Mouse (Mus musculus) NIH3T3 (cell line): ENCODE data around the gene Zfp748.
A peak's percentile ranks its signal among the peaks of the same experiment; 100 is the strongest.

Experiments used
- DNase-seq: peaks from one replicate; pipeline ENCODE4 v3.0.0-alpha.2; 2012; ENCODE audit warnings: low read depth

Gene Zfp748

DNA sequence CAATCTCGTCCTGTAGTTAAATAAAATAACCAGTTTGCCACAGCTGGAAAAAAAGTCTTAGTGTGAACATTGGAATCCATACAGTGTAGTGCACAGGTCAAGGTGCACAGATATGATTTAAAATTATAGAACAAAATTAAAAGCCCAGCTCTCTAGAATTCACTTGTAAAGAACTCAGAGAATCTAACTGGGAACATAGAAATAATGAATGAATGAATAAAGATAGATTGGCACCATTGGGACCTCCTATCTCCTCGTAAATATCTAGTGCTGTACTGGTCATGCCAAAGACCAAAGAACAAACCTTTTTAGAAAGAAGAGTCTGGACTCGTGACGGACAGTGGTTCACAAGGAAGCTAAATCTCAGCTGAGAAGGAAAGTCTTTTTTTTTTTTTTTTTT, at the start of gene Zfp748:
Gene Zfp748, minus strand, starts transcription at position 101 of the 400 bp plus-strand sequence.
- no peak for DNase-seq

DNA sequence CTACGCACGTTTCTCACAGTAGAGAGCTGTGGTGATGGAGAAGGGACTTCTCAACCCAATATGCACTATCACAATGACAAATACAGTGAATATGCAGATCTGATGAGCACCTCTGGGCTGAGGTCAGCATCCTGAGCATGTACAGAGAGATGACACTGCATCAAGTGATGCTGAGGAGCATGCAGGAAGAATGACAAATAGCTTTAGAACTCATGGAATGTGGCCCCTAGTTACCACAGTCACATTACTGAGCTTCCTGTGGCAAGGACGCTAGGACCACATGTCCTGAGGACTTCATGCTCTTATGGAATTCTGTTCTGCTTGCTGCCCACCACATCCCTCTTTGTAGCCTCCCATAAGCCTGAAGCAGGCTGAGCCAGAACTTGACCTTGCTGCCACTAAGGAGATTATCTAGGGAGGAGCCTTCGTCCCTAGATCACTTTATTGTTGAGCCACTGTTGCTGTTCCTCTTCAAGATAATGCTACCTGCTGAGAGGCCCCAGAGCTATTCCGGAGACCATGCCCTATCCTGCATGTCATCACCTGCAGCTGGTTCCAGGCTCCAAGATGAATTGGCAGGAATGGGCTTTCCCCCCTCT, 19.1 kb upstream of the Zfp748 start:
- no peak for DNase-seq

DNA sequence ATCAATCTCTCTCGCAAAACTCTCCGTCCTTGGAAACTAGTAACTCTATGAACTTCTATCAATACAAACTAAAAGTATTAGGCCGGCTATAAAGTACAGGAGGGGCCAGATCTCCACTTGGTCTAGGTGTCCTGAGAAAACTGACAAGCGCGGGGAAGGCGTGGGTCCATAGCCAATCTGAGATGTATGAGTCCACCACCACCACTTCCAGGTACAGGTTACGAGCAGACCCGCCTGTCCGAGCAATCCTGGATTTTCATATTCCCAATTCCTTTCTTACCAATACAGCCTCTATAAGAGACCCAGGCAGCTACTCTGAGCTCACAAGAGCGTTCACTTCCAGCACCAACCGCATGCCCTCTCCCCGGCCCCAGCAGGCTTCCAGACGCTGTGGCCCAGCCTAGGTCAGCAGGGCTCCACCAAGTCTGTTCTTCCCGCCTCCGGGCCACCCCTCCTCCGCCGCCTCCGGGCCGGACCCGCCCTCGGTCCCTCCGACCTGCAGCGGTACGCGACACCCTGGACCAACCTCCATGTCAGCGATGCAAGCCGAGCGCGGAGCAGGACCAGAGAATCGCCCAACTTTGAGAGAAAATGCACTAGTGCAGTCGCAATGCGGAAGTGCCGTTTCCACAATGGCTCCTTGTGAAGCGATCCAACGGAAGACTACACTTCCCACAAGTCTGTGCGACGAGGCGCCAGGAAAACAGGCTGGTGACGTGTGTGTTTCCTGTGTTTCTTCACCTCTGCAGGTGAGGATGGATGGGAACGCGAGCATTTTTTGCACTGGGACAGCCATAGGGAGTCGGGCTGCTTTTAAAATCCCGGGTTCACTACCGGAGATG, 904 bp downstream of the Zfp748 start:
- peak; percentile 87 for DNase-seq

DNA sequence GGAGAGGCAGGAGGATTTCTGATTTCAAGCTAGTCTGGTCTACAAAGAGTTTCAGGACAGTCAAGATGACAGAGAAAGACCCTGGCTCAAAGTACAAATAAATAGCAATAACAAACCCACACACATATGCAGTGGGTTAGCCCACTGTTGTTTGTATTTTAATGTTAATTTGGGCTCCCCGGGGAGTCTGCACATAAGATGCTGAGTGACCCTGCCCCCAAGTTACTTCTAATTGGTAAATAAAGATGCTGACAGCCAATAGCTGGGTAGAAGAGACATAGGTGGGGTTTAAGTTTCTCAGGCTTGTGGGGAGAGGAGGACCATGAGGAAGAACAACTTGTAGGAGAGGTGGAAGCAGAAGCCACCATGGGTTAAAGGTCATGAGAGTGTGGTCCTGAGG, 7.7 kb downstream of the Zfp748 start:
- DNase-seq: no peak

DNA sequence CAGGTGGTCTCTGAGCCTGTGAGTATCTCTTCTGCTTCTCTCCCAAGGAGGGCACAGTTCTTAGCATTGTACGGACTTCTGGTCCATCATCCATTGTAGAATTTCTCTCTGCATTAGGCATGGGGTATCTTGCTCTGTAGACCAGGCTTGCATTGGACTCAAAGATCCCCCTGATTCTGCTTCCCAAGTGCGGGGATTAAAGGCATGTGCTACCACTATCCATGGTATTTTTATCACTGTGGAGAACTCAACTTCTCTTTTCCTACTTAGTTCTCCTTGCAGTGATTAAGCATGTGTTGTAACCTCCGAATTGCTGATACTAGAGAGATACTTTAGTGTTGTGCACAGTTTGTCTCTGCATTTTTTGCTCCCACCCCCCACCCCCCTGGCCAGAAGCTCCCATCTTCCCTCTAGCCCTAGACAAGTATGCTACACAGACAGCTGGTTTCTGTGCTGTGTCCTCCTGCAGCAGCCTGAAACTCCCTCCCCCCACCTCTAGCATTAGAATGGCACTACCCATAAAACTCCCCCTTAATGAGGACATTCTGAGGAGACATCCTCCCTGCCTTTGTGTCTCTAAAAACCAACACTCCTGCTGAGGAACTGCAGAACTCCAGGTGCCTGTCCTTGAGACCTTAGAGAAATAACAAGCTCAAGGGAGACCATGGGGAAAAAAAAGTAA, 26.4 kb downstream of the Zfp748 start:
- no peak for DNase-seq

DNA sequence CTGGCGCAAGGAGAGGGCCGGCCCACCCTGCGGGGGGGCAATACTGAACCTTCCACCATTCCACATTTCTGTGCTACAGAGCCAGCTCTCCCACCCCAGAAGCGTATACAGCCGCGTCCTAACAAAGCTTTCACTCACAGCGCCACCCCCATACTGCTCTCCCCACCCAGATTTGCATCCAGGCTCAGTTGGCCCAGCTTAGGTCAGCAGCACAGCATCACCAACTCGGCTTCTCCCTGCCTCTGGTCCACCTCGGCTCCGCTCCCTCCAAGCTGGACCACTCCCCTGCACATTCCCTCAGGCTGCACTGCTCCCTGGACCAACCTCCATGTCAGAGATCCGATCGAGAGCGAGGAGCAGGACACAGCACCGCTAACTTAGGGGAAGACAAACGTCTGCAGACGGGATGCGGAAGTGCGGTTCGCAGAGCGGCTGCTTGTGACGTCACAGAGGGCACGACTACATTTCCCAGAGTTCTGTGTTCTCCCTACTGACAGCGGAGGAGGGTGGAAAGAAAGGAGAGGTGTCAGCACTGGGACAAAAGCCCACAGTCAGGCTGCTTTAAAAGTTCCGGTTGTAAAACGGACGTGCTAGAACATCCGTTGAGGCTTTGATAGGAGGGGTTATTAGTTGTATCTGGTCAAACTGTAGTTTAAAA, 27.7 kb downstream of the Zfp748 start, which contains the start of the genes Gm26965 and Zfp87:
Gene Gm26965, minus strand, starts transcription at position 399 of the 658 bp plus-strand sequence.
Gene Zfp87, minus strand, starts transcription at position 425 of the 658 bp plus-strand sequence.
- DNase-seq: peak; percentile 94

DNA sequence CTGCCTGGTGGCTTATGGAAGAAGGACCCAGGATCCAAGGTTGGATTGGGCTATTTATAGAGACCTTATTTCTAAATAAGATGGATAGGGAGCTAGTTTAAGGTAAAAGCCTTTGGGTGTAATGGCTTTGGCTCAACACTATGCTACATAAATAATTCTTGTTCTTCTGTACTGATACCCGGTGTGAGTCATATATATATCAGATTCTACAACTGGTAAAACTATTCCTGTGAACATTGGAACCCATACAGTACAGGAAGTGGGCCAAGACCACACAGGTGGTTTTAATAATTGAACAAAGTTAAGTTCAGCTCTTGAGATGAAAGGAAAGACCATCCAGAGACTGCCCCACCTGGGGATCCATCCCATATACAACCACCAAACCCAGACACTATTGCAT, 52.7 kb downstream of the Zfp748 start:
- no peak for DNase-seq

DNA sequence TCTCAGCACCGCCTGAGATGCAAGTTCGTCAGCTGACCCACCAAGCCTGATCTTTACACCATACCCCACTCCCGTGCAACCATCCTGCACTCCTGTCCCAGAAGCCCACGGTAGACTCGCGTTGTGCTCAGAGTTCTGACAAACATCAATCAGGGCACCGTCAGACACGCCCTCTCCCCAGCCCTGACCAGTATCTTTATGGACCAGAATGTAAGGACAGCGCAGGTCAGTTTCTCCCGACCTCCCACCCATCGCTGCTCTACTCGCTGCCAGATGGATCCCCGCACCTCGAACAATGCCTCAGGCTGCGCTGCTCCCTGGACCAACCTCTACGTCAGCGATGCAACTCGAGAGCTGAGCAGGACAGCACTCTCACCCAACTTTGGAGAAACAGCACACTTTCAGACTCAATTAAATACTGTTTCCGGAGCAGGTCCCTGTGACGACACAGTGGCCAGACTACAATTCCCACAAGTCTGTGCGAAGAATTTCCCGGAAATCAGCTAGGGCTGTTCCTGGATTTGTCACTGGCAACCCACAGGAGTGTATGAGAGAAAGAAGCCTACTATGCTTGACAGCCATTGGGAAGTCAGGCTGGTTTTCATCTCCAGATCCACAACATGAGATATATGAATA, 53.4 kb downstream of the Zfp748 start, which contains the start of gene Zfp58:
Gene Zfp58, minus strand, starts transcription at position 472 of the 636 bp plus-strand sequence.
- peak; percentile 89 for DNase-seq

DNA sequence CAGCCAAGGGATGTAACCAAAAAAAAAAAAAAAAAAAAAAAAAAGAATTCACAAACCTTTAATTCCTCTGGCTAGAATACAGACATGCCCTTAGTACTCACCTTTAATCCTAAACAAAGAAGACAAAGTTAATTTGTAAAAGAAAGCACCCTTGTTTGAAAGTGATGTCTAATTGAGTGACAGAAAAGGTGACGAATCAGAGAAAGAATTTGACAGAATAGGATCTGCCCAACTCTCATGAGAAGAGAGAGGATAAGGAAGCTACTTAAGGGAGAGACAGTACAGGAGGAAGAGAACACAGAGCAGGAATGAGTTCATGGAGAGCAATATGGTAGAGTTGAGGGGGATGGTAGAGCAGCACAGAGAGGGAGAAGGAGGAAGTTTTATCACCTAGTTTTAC, 58.0 kb downstream of the Zfp748 start:
- no peak for DNase-seq
